Mouse (Mus musculus) CH12.LX (cell line): ENCODE results near the gene Zfp664. TPM values are rescaled to one million over a fixed set of nuclear protein-coding genes. Genes with fewer than 3 reads are reported as not detected.

Source experiments
- DNase-seq: peaks from one replicate; pipeline ENCODE4 v3.0.0-alpha.2; 2013; ENCODE audit errors: extremely low read depth
- H3K27ac ChIP-seq: 2 replicates; pipeline ENCODE4 v1.5.1; 2012; ENCODE audit warnings: low read depth, mild to moderate bottlenecking, control low read depth, moderate library complexity; ENCODE audit not compliant: insufficient read depth
- H3K27me3 ChIP-seq: replicated peaks from 2 replicates; pipeline ENCODE3; 2012; ENCODE audit warnings: inconsistent platforms
- H3K36me3 ChIP-seq, 2 experiments: replicated peaks in 1 of 2; 2 replicates each; pipeline versions ENCODE3 to v1.6.1; 2012; ENCODE audit warnings: inconsistent platforms in 1 of 2, low read length in 1 of 2, mild to moderate bottlenecking in 1 of 2, mixed read lengths in 1 of 2, moderate library complexity in 1 of 2; ENCODE audit not compliant: control insufficient read depth in 1 of 2, insufficient read depth in 1 of 2
- H3K4me1 ChIP-seq, 2 experiments: 2 replicates each; pipeline ENCODE4 v1.6.1; 2012; ENCODE audit warnings: inconsistent platforms in 1 of 2, moderate library complexity in 1 of 2; ENCODE audit not compliant: insufficient read depth in 2 of 2, control insufficient read depth in 1 of 2
- H3K4me2 ChIP-seq: 2 replicates; pipeline ENCODE4 v1.6.1; 2012; ENCODE audit warnings: low read depth, mild to moderate bottlenecking, control low read depth; ENCODE audit not compliant: poor library complexity, insufficient read depth, severe bottlenecking
- H3K4me3 ChIP-seq, 3 experiments: fragments of 150-350 bp in 1 of 3; sonication (generic) in 1 of 3; replicated peaks in 1 of 3; 2 replicates each; pipeline versions ENCODE3 to v1.5.1; 2011 to 2012; ENCODE audit warnings: low read depth in 2 of 3, low read length in 2 of 3, mild to moderate bottlenecking in 2 of 3, moderate library complexity in 2 of 3, control low read depth in 1 of 3, improper control_type of control experiment in 1 of 3, inconsistent platforms in 1 of 3, mixed read lengths in 1 of 3; ENCODE audit not compliant: poor library complexity in 1 of 3
- H3K79me2 ChIP-seq: replicated peaks from 2 replicates; pipeline ENCODE4 v1.6.1; 2012; ENCODE audit warnings: mild to moderate bottlenecking, moderate library complexity; ENCODE audit not compliant: control insufficient read depth, poor library complexity, insufficient read depth, severe bottlenecking; ENCODE audit errors: extremely low read depth
- H3K9ac ChIP-seq: 2 replicates; pipeline ENCODE4 v1.6.1; 2012; ENCODE audit warnings: low read depth, mild to moderate bottlenecking, control low read depth, moderate library complexity; ENCODE audit not compliant: insufficient read depth
- H3K9me3 ChIP-seq: replicated peaks from 2 replicates; pipeline ENCODE3; 2012; ENCODE audit warnings: low read length, inconsistent platforms, mixed read lengths
- BHLHE40 ChIP-seq: IDR thresholded peaks from 2 replicates; pipeline ENCODE4 v1.6.1; 2011; ENCODE audit warnings: mild to moderate bottlenecking, low read depth, low read length, improper control_type of control experiment
- CHD2 ChIP-seq: IDR thresholded peaks from 2 replicates; pipeline ENCODE4 v1.6.1; 2011; ENCODE audit warnings: low read length, improper control_type of control experiment
- EP300 ChIP-seq: IDR thresholded peaks from 2 replicates; pipeline ENCODE4 v1.6.1; 2011; ENCODE audit warnings: low read length, improper control_type of control experiment
- GABPA ChIP-seq: IDR thresholded peaks from 2 replicates; pipeline ENCODE4 v1.6.1; 2012; ENCODE audit warnings: low read depth, low read length, improper control_type of control experiment, inconsistent platforms; ENCODE audit not compliant: insufficient replicate concordance
- HCFC1 ChIP-seq: IDR thresholded peaks from 2 replicates; pipeline ENCODE4 v1.6.1; 2012; ENCODE audit warnings: low read depth, mild to moderate bottlenecking, inconsistent platforms, low read length, improper control_type of control experiment
- IRF4 ChIP-seq: IDR thresholded peaks from 2 replicates; pipeline ENCODE4 v1.6.1; 2014; ENCODE audit warnings: low read depth, mild to moderate bottlenecking, inconsistent platforms, low read length, improper control_type of control experiment
- MAX ChIP-seq: IDR thresholded peaks from 2 replicates; pipeline ENCODE4 v1.6.1; 2011; ENCODE audit warnings: low read length, improper control_type of control experiment
- MAZ ChIP-seq: IDR thresholded peaks from 2 replicates; pipeline ENCODE4 v1.6.1; 2012; ENCODE audit warnings: low read depth, mild to moderate bottlenecking, inconsistent platforms, low read length, improper control_type of control experiment, moderate library complexity
- MEF2A ChIP-seq: IDR thresholded peaks from 2 replicates; pipeline ENCODE4 v1.6.1; 2014; ENCODE audit warnings: low read depth, mild to moderate bottlenecking, inconsistent platforms, low read length, improper control_type of control experiment, borderline replicate concordance
- MYC ChIP-seq: IDR thresholded peaks from 2 replicates; pipeline ENCODE4 v1.6.1; 2011; ENCODE audit warnings: low read depth, mild to moderate bottlenecking, improper control_type of control experiment, low read length
- NELFE ChIP-seq: IDR thresholded peaks from 2 replicates; pipeline ENCODE4 v1.6.1; 2011; ENCODE audit warnings: low read depth, low read length, improper control_type of control experiment
- POLR2AphosphoS2 ChIP-seq: IDR thresholded peaks from 2 replicates; pipeline ENCODE4 v1.6.1; 2011; ENCODE audit warnings: low read depth, low read length, improper control_type of control experiment
- RAD21 ChIP-seq: IDR thresholded peaks from 2 replicates; pipeline ENCODE4 v1.6.1; 2011; ENCODE audit warnings: low read depth, mild to moderate bottlenecking, low read length, improper control_type of control experiment, moderate library complexity
- SIN3A ChIP-seq: IDR thresholded peaks from 2 replicates; pipeline ENCODE4 v1.6.1; 2012; ENCODE audit warnings: low read length, improper control_type of control experiment, inconsistent platforms
- SMC3 ChIP-seq: IDR thresholded peaks from 2 replicates; pipeline ENCODE4 v1.6.1; 2011; ENCODE audit warnings: low read depth, low read length, improper control_type of control experiment
- UBTF ChIP-seq: IDR thresholded peaks from 2 replicates; pipeline ENCODE4 v1.6.1; 2012; ENCODE audit warnings: low read depth, mild to moderate bottlenecking, inconsistent platforms, low read length, improper control_type of control experiment, moderate library complexity
- ZC3H11A ChIP-seq: IDR thresholded peaks from 2 replicates; pipeline ENCODE4 v1.6.1; 2012; ENCODE audit warnings: low read depth, mild to moderate bottlenecking, inconsistent platforms, low read length, improper control_type of control experiment
- ZMIZ1 ChIP-seq: IDR thresholded peaks from 2 replicates; pipeline ENCODE4 v1.6.1; 2012; ENCODE audit warnings: low read depth, mild to moderate bottlenecking, inconsistent platforms, low read length, improper control_type of control experiment
- dilution Hi-C: fragments of 300-500 bp; cut with MboI; formaldehyde crosslinking; loops from 2 replicates; pipeline ENCODE4 v1.14.3; 2020; ENCODE audit warnings: low sequenced_read_pairs; ENCODE audit not compliant: extremely low pct_unique_long_range_greater_than_20kb, extremely low pct_ligation_motif_present
- in situ Hi-C: fragments of 300-500 bp; cut with MboI; formaldehyde crosslinking; loops from 3 replicates; pipeline ENCODE4 v1.14.3; 2019; ENCODE audit warnings: low sequenced_read_pairs, low pct_ligation_motif_present, low pct_unique_long_range_greater_than_20kb, mixed read lengths
- polyA plus RNA-seq: library from polyadenylated mRNA; unstranded; fragments of >175 nt; gene quantifications from 2 replicates; pipeline ENCODE4 v1.2.1, GENCODE M21; 2012; ENCODE audit warnings: low read depth; ENCODE audit not compliant: insufficient read length
- total RNA-seq, 2 experiments: library from RNA; depleted of rRNA; stranded (reverse); fragments of 300-350 nt in 1 of 2; fragments of >200 nt in 1 of 2; gene quantifications; 2 replicates each; pipeline ENCODE4 v1.2.3; 2012 to 2014

The Zfp664 gene
- total and polyA plus RNA-seq, 3 experiments: 7.4 to 14.3 (median 12.3) TPM

DNA sequence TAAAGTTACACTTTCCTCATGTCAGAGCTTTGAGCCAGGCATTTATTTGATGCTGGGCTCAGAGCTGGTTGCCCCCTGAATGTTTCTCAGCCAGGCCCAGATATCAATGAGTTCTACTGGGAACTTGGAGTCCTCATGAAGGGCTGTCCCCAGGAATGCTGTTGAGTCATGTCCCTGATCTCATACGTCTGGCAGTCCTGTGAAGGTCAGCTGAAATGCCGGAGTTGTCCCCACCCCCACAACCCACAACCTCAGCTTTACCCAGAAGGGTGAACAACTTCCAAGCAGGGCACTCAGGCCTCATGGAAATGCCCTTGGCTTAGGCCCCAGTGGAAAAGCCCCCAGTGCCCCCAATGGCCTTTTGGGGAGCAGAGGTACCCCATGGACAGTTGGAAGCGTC, 57.3 kb downstream of the Zfp664 start:
- no peak overlapping the region for H3K4me2 ChIP-seq
- H3K79me2 ChIP-seq: no peaks in the 10 kb centered on the region
- no peak overlapping the region for H3K4me3 ChIP-seq
- no peak for TF ChIP-seq SMC3
- no peak for TF ChIP-seq ZC3H11A
- TF ChIP-seq SIN3A: no peak
- TF ChIP-seq NELFE: no peak
- no peak for TF ChIP-seq MAZ
- no peak for TF ChIP-seq UBTF
- TF ChIP-seq BHLHE40: no peak
- TF ChIP-seq EP300: no peak
- TF ChIP-seq ZMIZ1: no peak
- no peak for TF ChIP-seq IRF4
- TF ChIP-seq GABPA: no peak
- no peak for TF ChIP-seq RAD21
- no peak for TF ChIP-seq POLR2AphosphoS2
- TF ChIP-seq MYC: no peak
- no peak for TF ChIP-seq MAX
- TF ChIP-seq CHD2: no peak
- no peak for TF ChIP-seq MEF2A
- TF ChIP-seq HCFC1: no peak
- no peak overlapping the region for H3K9ac ChIP-seq
- dilution Hi-C loops: no loop called here
- H3K4me1 ChIP-seq: peaks cover 11 to 15% of the 10 kb centered on the region in 2 experiments
- H3K27ac ChIP-seq: no peak overlapping the region
- no peaks in the 10 kb centered on the region for H3K27me3 ChIP-seq
- H3K9me3 ChIP-seq: peaks cover 9% of the 10 kb centered on the region
- DNase-seq: no peak
- no peaks in the 10 kb centered on the region for H3K36me3 ChIP-seq
- in situ Hi-C loops: no loop called here

DNA sequence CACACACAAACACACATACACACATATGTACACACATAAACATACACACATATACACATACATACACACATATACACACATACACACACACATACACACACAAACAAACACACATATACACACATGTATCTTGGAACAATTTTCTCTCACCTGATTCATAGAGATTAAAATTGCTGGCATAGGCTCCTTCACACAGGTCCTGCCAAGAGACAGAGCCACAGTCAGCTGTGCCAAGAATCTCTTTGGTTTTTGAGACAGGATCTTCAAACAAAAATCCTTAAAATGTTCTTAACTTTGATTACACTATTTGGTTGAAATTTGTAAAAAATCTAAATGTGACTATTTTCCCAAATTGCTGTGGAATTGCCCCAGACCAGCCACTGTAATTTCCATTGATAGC, 58.9 kb downstream of the Zfp664 start:
- in situ Hi-C loops: no loop called here
- dilution Hi-C loops: no loop called here
- no peaks in the 10 kb centered on the region for H3K79me2 ChIP-seq

More for the DNA sequence above, 58.9 kb downstream of the Zfp664 start:
- H3K9me3 ChIP-seq: peaks cover 9% of the 10 kb centered on the region
- H3K36me3 ChIP-seq: no peaks in the 10 kb centered on the region
- H3K4me2 ChIP-seq: no peak overlapping the region
- H3K9ac ChIP-seq: no peak overlapping the region
- H3K4me1 ChIP-seq: peaks cover 3 to 15% of the 10 kb centered on the region in 2 experiments; a peak in 3 of 4 replicates
- H3K4me3 ChIP-seq: no peak overlapping the region
- no peak for DNase-seq
- H3K27me3 ChIP-seq: no peaks in the 10 kb centered on the region
- no peak for TF ChIP-seq UBTF
- no peak overlapping the region for H3K27ac ChIP-seq
